Comparison of ENCODE assay signal across 14 mouse cellular contexts in genomic region chr17:30343701-30344473, GRCm38 (mm10).
DNase-seq lines count a peak whose midpoint lies in the region; ATAC-seq and TF ChIP-seq lines count a peak whose summit lies in the region.
"Had no signal": no experiment of that assay in that cellular context is flagged by ENCODE, and none has a peak within 500 bp of the region (broad histone marks: within the 10 kb centered on the region; RNA-seq: fewer than 3 reads in every experiment).

No protein-coding gene starts in this region.

- H3K27ac ChIP-seq in embryonic facial prominence, embryonic 14.5 days (replicated peaks; ENCODE audit: low read depth, low read length) = no peak overlapping the region
- H3K27ac ChIP-seq in embryonic facial prominence, embryonic 10.5 days (replicated peaks) = no peak overlapping the region
- peak overlapping the region; percentile 51; the same call in 1 of the 2 replicates for H3K27ac ChIP-seq in layer of hippocampus, adult 2 months
- H3K27ac ChIP-seq in lung, postnatal 0 days (ENCODE audit: low read length) = no peak overlapping the region
- H3K27ac ChIP-seq: hindbrain, embryonic 15.5 days; midbrain, embryonic 12.5 days had no signal

- peaks cover 5% of the 10 kb centered on the region for H3K4me1 ChIP-seq in embryonic facial prominence, embryonic 14.5 days (ENCODE audit: control insufficient read depth, insufficient read depth, low read length)
- H3K4me1 ChIP-seq in embryonic facial prominence, embryonic 10.5 days = peaks cover 28% of the 10 kb centered on the region
- 0 out of 2 replicates have a peak, but pooled peaks cover 5% of the 10 kb centered on the region for H3K4me1 ChIP-seq in lung, postnatal 0 days (ENCODE audit: insufficient read depth, low read depth, low read length)

- no peaks in the 10 kb centered on the region for H3K36me3 ChIP-seq in embryonic facial prominence, embryonic 14.5 days (ENCODE audit: control insufficient read depth, insufficient read depth, low read length)
- H3K36me3 ChIP-seq in embryonic facial prominence, embryonic 10.5 days (replicated peaks) = no peaks in the 10 kb centered on the region
- H3K36me3 ChIP-seq in lung, postnatal 0 days (ENCODE audit: insufficient read depth, low read length) = no peaks in the 10 kb centered on the region
- H3K36me3 ChIP-seq: hindbrain, embryonic 15.5 days; midbrain, embryonic 12.5 days had no signal

- TF ChIP-seq CTCF in layer of hippocampus, adult 2 months (conservative IDR thresholded peaks at IDR 0.05) = no peak
- peak; percentile 21; the same call in 1 of the 2 replicates for TF ChIP-seq CTCF in lung, postnatal 0 days (IDR thresholded peaks at IDR 0.05)

- 71% methylated on average over 9 of the region's 9 CpGs for WGBS in embryonic facial prominence, embryonic 14.5 days
- 85% methylated on average over 9 of the region's 9 CpGs for WGBS in embryonic facial prominence, embryonic 10.5 days
- 58% methylated on average over 9 of the region's 9 CpGs for WGBS in lung, postnatal 0 days

- H3K4me3 ChIP-seq in embryonic facial prominence, embryonic 14.5 days (ENCODE audit: low read depth, low read length) = no peak overlapping the region
- no peak overlapping the region for H3K4me3 ChIP-seq in embryonic facial prominence, embryonic 10.5 days
- H3K4me3 ChIP-seq in layer of hippocampus, adult 2 months = no peak overlapping the region
- no peak overlapping the region for H3K4me3 ChIP-seq in lung, postnatal 0 days (ENCODE audit: low read depth, low read length)
- H3K4me3 ChIP-seq: hindbrain, embryonic 15.5 days; midbrain, embryonic 12.5 days had no signal

- no peak for ATAC-seq in embryonic facial prominence, embryonic 14.5 days (ENCODE audit: low read depth)
- peak; percentile 38 for ATAC-seq in lung, postnatal 0 days

- H3K27me3 ChIP-seq in embryonic facial prominence, embryonic 14.5 days (replicated peaks; ENCODE audit: control insufficient read depth, insufficient read depth, low read length) = no peaks in the 10 kb centered on the region
- H3K27me3 ChIP-seq in embryonic facial prominence, embryonic 10.5 days (replicated peaks; ENCODE audit: low read depth, poor library complexity, severe bottlenecking) = no peaks in the 10 kb centered on the region
- H3K27me3 ChIP-seq in lung, postnatal 0 days (replicated peaks; ENCODE audit: insufficient read depth, low read length) = no peaks in the 10 kb centered on the region
- H3K27me3 ChIP-seq: hindbrain, embryonic 15.5 days; midbrain, embryonic 12.5 days had no signal

- no peaks in the 10 kb centered on the region for H3K9me3 ChIP-seq in embryonic facial prominence, embryonic 14.5 days (ENCODE audit: control insufficient read depth, low read length)
- H3K9me3 ChIP-seq in embryonic facial prominence, embryonic 10.5 days = no peaks in the 10 kb centered on the region
- no peaks in the 10 kb centered on the region for H3K9me3 ChIP-seq in lung, postnatal 0 days (ENCODE audit: low read length)
- H3K9me3 ChIP-seq: hindbrain, embryonic 15.5 days; midbrain, embryonic 12.5 days had no signal

- DNase-seq in embryonic facial prominence, embryonic 14.5 days (ENCODE audit: low spot score) = peak; percentile 12
- no peak for DNase-seq in embryonic facial prominence, embryonic 10.5 days (ENCODE audit: low spot score)
- DNase-seq in layer of hippocampus, adult 2 months (ENCODE audit: low spot score in 2 of 2) = no peak
- no peak for DNase-seq in layer of hippocampus, postnatal 25 days (ENCODE audit: extremely low spot score in 1 of 2, low spot score in 1 of 2)
- peak; percentile 33 for DNase-seq in Muller cell, postnatal 12 days (ENCODE audit: inconsistent ontology term)
- DNase-seq in lung, postnatal 0 days (ENCODE audit: low spot score) = no peak
- DNase-seq in adrenal gland, adult 2 months = no peak
- no peak for DNase-seq in testis, postnatal 14 days (ENCODE audit: low spot score)
- DNase-seq: adrenal gland, postnatal 36 days; cerebellum, adult 11 months; kidney, adult 11 months; kidney, postnatal 25 days had no signal

- no peak overlapping the region for H3K4me2 ChIP-seq in embryonic facial prominence, embryonic 14.5 days (ENCODE audit: low read depth, low read length)
- H3K4me2 ChIP-seq in lung, postnatal 0 days (replicated peaks; ENCODE audit: low read depth, low read length) = no peak overlapping the region
- H3K4me2 ChIP-seq: hindbrain, embryonic 15.5 days; midbrain, embryonic 12.5 days had no signal

- no peak overlapping the region for H3K9ac ChIP-seq in embryonic facial prominence, embryonic 14.5 days (ENCODE audit: low read depth, low read length)
- no peak overlapping the region for H3K9ac ChIP-seq in lung, postnatal 0 days (replicated peaks; ENCODE audit: low read depth)
- H3K9ac ChIP-seq: hindbrain, embryonic 15.5 days; midbrain, embryonic 12.5 days had no signal

- peak; percentile 40; the same call in 1 of the 2 replicates for TF ChIP-seq EP300 in lung, postnatal 0 days (IDR thresholded peaks at IDR 0.05)

Comparison
In these comparisons a context has a peak if more than half of its experiments do, and no peak if none do; other contexts are left out.
1. DNase-seq: peak in embryonic facial prominence, embryonic 14.5 days (single experiment) and Muller cell, postnatal 12 days (single experiment); none in embryonic facial prominence, embryonic 10.5 days (single experiment), layer of hippocampus, adult 2 months (0 of 2), layer of hippocampus, postnatal 25 days (0 of 2), lung, postnatal 0 days (single experiment), adrenal gland, adult 2 months (single experiment) and testis, postnatal 14 days (single experiment).